Mouse (Mus musculus) embryonic facial prominence, embryonic 13.5 days (tissue): ENCODE measurements around the gene Lmtk2. TPM values are rescaled to one million over a fixed set of nuclear protein-coding genes. Genes with fewer than 3 reads are reported as not detected.

Experiments used
- ATAC-seq: fragments of 200-750 bp; cut with Nextera tagmentation; 2 replicates; pipeline ENCODE4 v1.8.0; 2017; ENCODE audit warnings: low read depth; ENCODE audit not compliant: insufficient number of reproducible peaks, insufficient read depth, low FRiP score, low TSS enrichment
- H3K27ac ChIP-seq: fragments of 300-500 bp; sonication (generic); 2 replicates; pipeline ENCODE4 v1.5.1; 2015; ENCODE audit warnings: moderate library complexity, mild to moderate bottlenecking, inconsistent platforms
- H3K27me3 ChIP-seq: fragments of 300-500 bp; sonication (generic); 2 replicates; pipeline ENCODE4 v1.6.1; 2015; ENCODE audit warnings: mild to moderate bottlenecking, inconsistent platforms
- H3K36me3 ChIP-seq: fragments of 300-500 bp; sonication (generic); 2 replicates; pipeline ENCODE4 v1.6.1; 2015; ENCODE audit warnings: mild to moderate bottlenecking, inconsistent platforms
- H3K4me1 ChIP-seq: fragments of 300-500 bp; sonication (generic); 2 replicates; pipeline ENCODE4 v1.6.1; 2015; ENCODE audit warnings: inconsistent platforms
- H3K4me2 ChIP-seq: fragments of 300-500 bp; sonication (generic); 2 replicates; pipeline ENCODE4 v1.6.1; 2015; ENCODE audit warnings: moderate library complexity, mild to moderate bottlenecking, inconsistent platforms
- H3K4me3 ChIP-seq: fragments of 300-500 bp; sonication (generic); 2 replicates; pipeline ENCODE4 v1.5.1; 2015; ENCODE audit warnings: mild to moderate bottlenecking, inconsistent platforms
- H3K9ac ChIP-seq: fragments of 300-500 bp; sonication (generic); 2 replicates; pipeline ENCODE4 v1.6.1; 2015; ENCODE audit warnings: mild to moderate bottlenecking, inconsistent platforms
- H3K9me3 ChIP-seq: fragments of 300-500 bp; sonication (generic); 2 replicates; pipeline ENCODE4 v1.6.1; 2016; ENCODE audit warnings: inconsistent platforms
- whole genome bisulfite sequencing: fragments of 180-500 bp; shearing (Covaris S2); methylation state at CpG from one replicate; pipeline ENCODE4 v1.1.7; 2015; ENCODE audit warnings: mixed read lengths; 5-methylcytosine and 5-hydroxymethylcytosine counted together
- polyA plus RNA-seq: library from polyadenylated mRNA; unstranded; fragments of >200 nt; fragmentation: Nextera tagmentation; extraction: Ambion mirVana; gene quantifications from 2 replicates; pipeline ENCODE4 v1.2.1, GENCODE M21; 2015

The Lmtk2 gene
- 4.8 and 5.2 TPM in 2 replicates for polyA plus RNA-seq

GRCm38 (mm10) chr5:144100149-144100935 lies at the start of gene Lmtk2:
Gene Lmtk2 (plus strand): TSS chr5:144100436.
- ATAC-seq, result peak; percentile 98
- peak within 1 kb of the TSS; percentile 81 for H3K27ac ChIP-seq
- WGBS, result under 1% methylated on average over 86 of the region's 90 CpGs
- H3K4me1 ChIP-seq, result peaks cover 18% of the 10 kb centered on the region
- no peaks in the 10 kb centered on the region for H3K9me3 ChIP-seq
- H3K4me2 ChIP-seq, result peak within 1 kb of the TSS; percentile 77
- peak within 1 kb of the TSS; percentile 98 for H3K4me3 ChIP-seq
- H3K36me3 ChIP-seq, result no peaks in the 10 kb centered on the region
- H3K9ac ChIP-seq, result peak within 1 kb of the TSS; percentile 90
- peaks cover 20% of the 10 kb centered on the region for H3K27me3 ChIP-seq

DNA sequence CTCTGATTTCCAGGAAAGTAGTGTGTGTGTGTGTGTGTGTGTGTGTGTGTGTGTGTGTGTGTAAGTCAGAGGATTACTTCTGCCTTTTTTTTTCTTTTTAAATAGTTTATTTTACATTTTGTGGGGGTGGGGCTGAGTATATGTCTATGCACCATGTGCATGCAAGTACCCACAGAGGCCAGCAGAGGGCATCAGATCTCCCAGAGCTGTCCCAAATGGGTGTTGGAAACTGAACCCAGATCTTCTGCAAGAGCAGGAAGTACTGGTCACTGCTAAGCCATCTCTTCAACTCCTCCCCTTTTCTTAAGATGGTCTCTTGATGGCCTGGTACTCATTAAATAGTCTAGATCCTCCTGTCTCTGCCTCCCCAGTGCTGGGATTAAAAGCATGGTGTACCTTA lies 49.0 kb upstream of the Lmtk2 start:
- H3K4me3 ChIP-seq, result no peak overlapping the region
- H3K27ac ChIP-seq, result no peak overlapping the region
- no peak for ATAC-seq
- H3K36me3 ChIP-seq, result no peaks in the 10 kb centered on the region
- no peak overlapping the region for H3K4me2 ChIP-seq
- H3K4me1 ChIP-seq, result no peaks in the 10 kb centered on the region
- no peaks in the 10 kb centered on the region for H3K9me3 ChIP-seq
- no peak overlapping the region for H3K9ac ChIP-seq
- no peaks in the 10 kb centered on the region for H3K27me3 ChIP-seq

- no peaks in the 10 kb centered on the region for H3K36me3 ChIP-seq
- 58% methylated on average over 3 of the region's 3 CpGs for WGBS
- no peaks in the 10 kb centered on the region for H3K4me1 ChIP-seq
- no peak overlapping the region for H3K4me3 ChIP-seq
- H3K9me3 ChIP-seq, result no peaks in the 10 kb centered on the region
- no peak for ATAC-seq
- no peak overlapping the region for H3K4me2 ChIP-seq
- no peaks in the 10 kb centered on the region for H3K27me3 ChIP-seq
- no peak overlapping the region for H3K27ac ChIP-seq
- H3K9ac ChIP-seq, result no peak overlapping the region
These were observed 46.8 kb upstream of the Lmtk2 start for GRCm38 (mm10) chr5:144053450-144053849.

DNA sequence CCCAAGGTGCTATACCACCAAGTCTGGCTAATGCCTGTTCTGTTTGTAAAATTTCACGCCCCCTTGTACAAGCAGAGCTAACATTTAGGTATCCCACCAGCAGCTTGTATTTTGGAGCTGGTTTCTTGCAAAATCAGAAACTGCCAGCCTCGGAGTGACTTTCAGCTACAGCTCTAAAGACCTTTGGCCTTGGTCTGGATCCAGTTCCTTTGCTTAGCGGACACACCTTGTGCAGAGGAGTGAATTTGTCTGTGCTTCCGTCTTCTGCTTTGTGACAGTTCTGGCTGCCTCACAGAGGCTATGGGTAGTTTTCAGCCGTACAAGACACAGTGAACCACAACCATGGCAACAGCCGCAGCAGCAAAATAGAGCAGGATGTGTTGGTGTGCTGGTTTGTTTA lies 45.9 kb upstream of the Lmtk2 start:
- no peak for ATAC-seq
- no peaks in the 10 kb centered on the region for H3K27me3 ChIP-seq
- no peak overlapping the region for H3K9ac ChIP-seq
- H3K36me3 ChIP-seq, result no peaks in the 10 kb centered on the region
- no peaks in the 10 kb centered on the region for H3K4me1 ChIP-seq
- 92% methylated on average over 6 of the region's 6 CpGs for WGBS
- no peak overlapping the region for H3K4me3 ChIP-seq
- no peak overlapping the region for H3K4me2 ChIP-seq
- H3K9me3 ChIP-seq, result no peaks in the 10 kb centered on the region
- H3K27ac ChIP-seq, result no peak overlapping the region

DNA sequence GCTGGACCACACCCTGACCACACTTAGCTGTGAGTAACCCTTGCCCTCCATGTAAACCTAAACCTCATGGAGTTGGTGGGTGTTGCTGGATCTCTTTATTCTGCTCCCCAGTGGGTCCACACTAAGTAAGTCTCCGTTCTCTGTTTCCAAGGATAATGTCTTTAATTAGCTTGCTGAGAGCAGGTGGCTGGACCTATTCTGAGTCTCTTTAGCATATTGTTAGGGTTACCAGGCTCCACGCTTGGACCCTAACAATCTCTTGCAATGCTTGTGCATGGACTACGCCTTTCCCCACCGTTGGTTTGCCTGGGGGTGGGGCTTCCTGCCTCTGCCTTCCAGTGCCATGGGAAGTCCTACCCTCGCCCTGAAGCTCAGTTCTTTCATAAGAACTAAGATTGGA lies 36.1 kb upstream of the Lmtk2 start:
- 70% methylated on average over 5 of the region's 5 CpGs for WGBS
- Histone ChIP-seq H3K27ac (no peak overlapping the region), H3K9me3 (peaks cover 3% of the 10 kb centered on the region), H3K27me3 (0 out of 2 replicates have a peak, but pooled peaks cover 2% of the 10 kb centered on the region), H3K4me1 (no peaks in the 10 kb centered on the region), H3K9ac (no peak overlapping the region), H3K4me2 (no peak overlapping the region), H3K4me3 (no peak overlapping the region), H3K36me3 (no peaks in the 10 kb centered on the region)
- no peak for ATAC-seq

DNA sequence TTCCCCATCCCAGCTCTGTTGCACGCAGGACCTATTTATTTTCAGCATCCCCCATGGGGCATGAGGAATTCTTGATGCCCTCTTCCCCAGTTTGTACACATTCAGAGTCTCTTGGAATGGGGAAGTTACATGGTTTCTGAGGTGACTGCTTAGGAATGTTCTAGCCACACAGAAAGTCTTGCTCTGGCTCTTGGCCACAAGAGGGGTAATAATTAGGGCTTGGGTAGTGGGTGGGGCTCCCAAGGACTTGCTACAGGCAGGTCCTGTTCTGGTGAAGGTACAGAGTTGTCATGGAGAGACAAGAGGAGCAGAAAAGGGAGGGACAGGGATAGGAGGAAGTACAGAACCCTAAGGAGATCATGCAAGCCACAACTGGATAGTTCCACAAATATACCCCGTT lies 34.2 kb upstream of the Lmtk2 start:
- no peak overlapping the region for H3K4me2 ChIP-seq
- ATAC-seq, result no peak
- no peak overlapping the region for H3K27ac ChIP-seq
- H3K9ac ChIP-seq, result no peak overlapping the region
- H3K4me1 ChIP-seq, result no peaks in the 10 kb centered on the region
- no peaks in the 10 kb centered on the region for H3K36me3 ChIP-seq
- H3K4me3 ChIP-seq, result no peak overlapping the region
- peaks cover 3% of the 10 kb centered on the region for H3K9me3 ChIP-seq
- 0 out of 2 replicates have a peak, but pooled peaks cover 2% of the 10 kb centered on the region for H3K27me3 ChIP-seq
- 89% methylated on average over 2 of the region's 2 CpGs for WGBS

DNA sequence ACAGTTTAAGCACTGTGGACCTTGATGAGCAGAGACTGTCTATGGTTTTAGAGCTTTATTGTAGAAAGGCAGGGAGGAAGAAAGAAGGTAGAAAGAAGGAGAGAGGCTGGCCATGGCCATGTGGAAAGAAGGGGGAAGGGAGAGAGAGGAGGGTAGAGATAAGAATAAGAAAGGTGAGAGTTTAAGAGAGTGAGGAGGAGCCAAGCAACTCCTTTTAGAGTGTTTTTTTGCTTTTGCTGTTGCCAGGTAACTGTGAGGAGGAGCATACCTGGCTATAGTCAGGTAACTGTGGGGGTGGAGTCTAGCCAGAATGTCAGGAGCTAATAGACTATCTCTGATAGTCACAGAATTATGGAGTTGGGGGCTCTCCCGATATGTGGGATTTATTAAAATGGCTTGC lies 30.2 kb upstream of the Lmtk2 start:
- Histone ChIP-seq H3K4me2 (no peak overlapping the region), H3K9me3 (peaks cover 3% of the 10 kb centered on the region), H3K4me3 (no peak overlapping the region), H3K27ac (no peak overlapping the region), H3K4me1 (no peaks in the 10 kb centered on the region), H3K9ac (no peak overlapping the region), H3K36me3 (no peaks in the 10 kb centered on the region), H3K27me3 (no peaks in the 10 kb centered on the region)
- no peak for ATAC-seq
- 84% methylated on average over 1 of the region's 1 CpGs for WGBS

- Histone ChIP-seq H3K27ac (no peak overlapping the region), H3K27me3 (no peaks in the 10 kb centered on the region), H3K4me1 (no peaks in the 10 kb centered on the region), H3K4me3 (no peak overlapping the region), H3K9me3 (peaks cover 3% of the 10 kb centered on the region), H3K9ac (no peak overlapping the region), H3K36me3 (no peaks in the 10 kb centered on the region), H3K4me2 (no peak overlapping the region)
- 54% methylated on average over 1 of the region's 1 CpGs for WGBS
- no peak for ATAC-seq
These were observed 29.0 kb upstream of the Lmtk2 start for GRCm38 (mm10) chr5:144071249-144071648.

GRCm38 (mm10) chr5:144077541-144077940 lies 22.7 kb upstream of the Lmtk2 start:
- H3K4me3 ChIP-seq, result no peak overlapping the region
- H3K4me1 ChIP-seq, result no peaks in the 10 kb centered on the region
- H3K27me3 ChIP-seq, result no peaks in the 10 kb centered on the region
- no peak overlapping the region for H3K27ac ChIP-seq
- H3K9ac ChIP-seq, result no peak overlapping the region
- H3K9me3 ChIP-seq, result no peaks in the 10 kb centered on the region
- WGBS, result 68% methylated on average over 1 of the region's 1 CpGs
- ATAC-seq, result no peak
- H3K36me3 ChIP-seq, result no peaks in the 10 kb centered on the region
- no peak overlapping the region for H3K4me2 ChIP-seq

DNA sequence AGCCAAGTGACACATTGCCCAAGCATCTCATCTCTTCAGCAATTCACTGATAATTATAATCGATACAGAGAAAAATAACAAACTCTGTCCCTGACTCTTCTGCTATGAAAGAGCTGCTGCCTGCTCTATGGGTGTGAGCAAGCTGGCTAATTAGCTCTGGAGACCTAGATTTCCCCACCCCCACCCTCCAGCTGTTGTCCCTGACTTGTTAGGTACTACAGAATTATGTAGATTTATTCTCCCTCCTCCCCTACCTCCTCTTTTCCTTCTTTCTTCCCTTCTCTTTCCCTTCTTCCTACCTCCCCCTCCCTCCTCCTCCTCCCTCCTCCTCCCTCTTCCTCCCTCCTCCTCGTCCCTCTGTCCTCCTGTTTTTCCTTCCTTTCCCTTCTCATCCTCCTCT lies 19.4 kb upstream of the Lmtk2 start:
- Histone ChIP-seq H3K27ac (no peak overlapping the region), H3K4me3 (no peak overlapping the region), H3K9ac (no peak overlapping the region), H3K4me1 (no peaks in the 10 kb centered on the region), H3K9me3 (no peaks in the 10 kb centered on the region), H3K4me2 (no peak overlapping the region), H3K27me3 (no peaks in the 10 kb centered on the region), H3K36me3 (no peaks in the 10 kb centered on the region)
- ATAC-seq, result no peak
- 65% methylated on average over 2 of the region's 2 CpGs for whole genome bisulfite sequencing

DNA sequence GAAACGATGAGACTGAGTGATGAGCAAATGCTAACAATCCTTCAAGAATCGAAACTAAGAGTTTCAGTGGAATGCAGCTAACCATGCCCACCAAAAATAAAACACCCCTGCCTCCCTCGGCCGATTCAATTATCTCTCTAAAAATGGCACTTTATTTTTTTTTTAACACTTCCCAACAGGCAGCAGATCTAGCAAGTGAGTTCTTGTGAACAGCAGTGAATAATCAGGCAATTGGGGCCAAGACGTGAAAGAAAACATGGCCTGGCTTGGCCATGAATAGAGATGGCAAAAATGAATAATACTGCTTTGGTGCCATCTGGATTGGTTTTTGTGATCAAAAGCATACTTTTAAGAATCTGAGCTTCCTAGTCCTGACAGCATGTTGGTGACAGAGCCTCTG lies 18.2 kb upstream of the Lmtk2 start:
- no peaks in the 10 kb centered on the region for H3K4me1 ChIP-seq
- H3K4me3 ChIP-seq, result no peak overlapping the region
- H3K27me3 ChIP-seq, result no peaks in the 10 kb centered on the region
- no peak for ATAC-seq
- H3K36me3 ChIP-seq, result no peaks in the 10 kb centered on the region
- H3K9me3 ChIP-seq, result no peaks in the 10 kb centered on the region
- H3K9ac ChIP-seq, result no peak overlapping the region
- WGBS, result 58% methylated on average over 5 of the region's 5 CpGs
- no peak overlapping the region for H3K27ac ChIP-seq
- no peak overlapping the region for H3K4me2 ChIP-seq

GRCm38 (mm10) chr5:144083521-144083920 lies 16.7 kb upstream of the Lmtk2 start:
- no peak for ATAC-seq
- Histone ChIP-seq H3K4me3 (no peak overlapping the region), H3K27me3 (no peaks in the 10 kb centered on the region), H3K9me3 (no peaks in the 10 kb centered on the region), H3K4me2 (no peak overlapping the region), H3K9ac (no peak overlapping the region), H3K4me1 (no peaks in the 10 kb centered on the region), H3K27ac (no peak overlapping the region), H3K36me3 (no peaks in the 10 kb centered on the region)
- WGBS, result 88% methylated on average over 2 of the region's 2 CpGs
